ENCODE assay signal across 21 mouse cellular contexts in the genomic region with DNA sequence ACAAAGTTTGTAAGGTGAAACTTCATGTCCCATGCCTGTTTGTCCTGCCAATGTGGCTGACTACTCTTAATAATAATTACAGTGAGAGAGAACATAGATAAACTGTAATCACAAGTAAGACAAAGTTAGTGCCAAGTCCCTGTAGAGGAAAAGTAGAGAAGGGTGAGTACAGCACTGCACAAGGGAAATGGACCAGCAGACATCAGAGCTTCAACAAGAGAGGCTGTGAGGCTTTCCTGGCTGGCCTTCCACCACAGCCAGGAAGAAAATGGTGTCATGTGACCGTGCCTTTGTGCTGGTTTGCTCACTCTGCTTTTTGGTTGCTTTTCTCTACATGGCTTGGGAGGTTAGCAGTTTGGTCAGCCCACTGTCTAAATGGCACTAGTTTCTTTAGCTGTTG. TPM values are rescaled to one million over a fixed set of nuclear protein-coding genes. Genes with fewer than 3 reads are reported as not detected.
DNase-seq lines count a peak whose midpoint lies in the region; ATAC-seq and TF ChIP-seq lines count a peak whose summit lies in the region.
"Had no signal": no experiment of that assay in that cellular context is flagged by ENCODE, and none has a peak within 500 bp of the region (broad histone marks: within the 10 kb centered on the region; RNA-seq: fewer than 3 reads in every experiment).

No protein-coding gene starts in this region.

- no peak overlapping the region for H3K4me3 ChIP-seq in forebrain, postnatal 0 days (ENCODE audit: low read depth, low read length)
- no peak overlapping the region for H3K4me3 ChIP-seq in forebrain, embryonic 12.5 days (replicated peaks)
- H3K4me3 ChIP-seq in hindbrain, postnatal 0 days (ENCODE audit: low read length) = no peak overlapping the region
- H3K4me3 ChIP-seq in hindbrain, embryonic 10.5 days = no peak overlapping the region
- H3K4me3 ChIP-seq: embryonic facial prominence, embryonic 13.5 days; forebrain, embryonic 13.5 days; heart, embryonic 10.5 days had no signal

- DNase-seq in forebrain, postnatal 0 days = no peak
- peak; percentile 15 for DNase-seq in hindbrain, postnatal 0 days (ENCODE audit: low spot score)
- DNase-seq in hindbrain, embryonic 10.5 days (ENCODE audit: low spot score) = no peak
- no peak for DNase-seq in ovary, postnatal 10 days (ENCODE audit: low spot score)
- DNase-seq: adrenal gland, adult 2 months; adrenal gland, postnatal 25 days; cerebellum, adult 9-10 months; cerebellum, postnatal 36 days; gastrocnemius, postnatal 36 days; heart, adult 18-20 months; heart, postnatal 10 days had no signal

- no peak overlapping the region for H3K27ac ChIP-seq in forebrain, postnatal 0 days (ENCODE audit: low read depth, low read length)
- H3K27ac ChIP-seq in forebrain, embryonic 12.5 days = no peak overlapping the region
- no peak overlapping the region for H3K27ac ChIP-seq in hindbrain, postnatal 0 days
- H3K27ac ChIP-seq in hindbrain, embryonic 10.5 days = no peak overlapping the region
- H3K27ac ChIP-seq: embryonic facial prominence, embryonic 13.5 days; forebrain, embryonic 13.5 days; heart, embryonic 10.5 days had no signal

- H3K4me2 ChIP-seq in forebrain, postnatal 0 days (ENCODE audit: low read depth) = no peak overlapping the region
- no peak overlapping the region for H3K4me2 ChIP-seq in forebrain, embryonic 12.5 days
- no peak overlapping the region for H3K4me2 ChIP-seq in hindbrain, postnatal 0 days (ENCODE audit: low read depth, low read length)
- H3K4me2 ChIP-seq: embryonic facial prominence, embryonic 13.5 days; forebrain, embryonic 13.5 days had no signal

- WGBS in forebrain, postnatal 0 days = 65% methylated on average over 1 of the region's 1 CpGs
- WGBS in forebrain, embryonic 12.5 days = 62% methylated on average over 1 of the region's 1 CpGs
- WGBS in hindbrain, postnatal 0 days = 41% methylated on average over 1 of the region's 1 CpGs
- 63% methylated on average over 1 of the region's 1 CpGs for WGBS in hindbrain, embryonic 10.5 days

- H3K36me3 ChIP-seq in forebrain, postnatal 0 days (ENCODE audit: insufficient read depth) = no peaks in the 10 kb centered on the region
- no peaks in the 10 kb centered on the region for H3K36me3 ChIP-seq in forebrain, embryonic 12.5 days (replicated peaks)
- H3K36me3 ChIP-seq in hindbrain, postnatal 0 days (ENCODE audit: insufficient read depth, low read length) = no peaks in the 10 kb centered on the region
- no peaks in the 10 kb centered on the region for H3K36me3 ChIP-seq in hindbrain, embryonic 10.5 days
- H3K36me3 ChIP-seq: embryonic facial prominence, embryonic 13.5 days; heart, embryonic 10.5 days had no signal

- no peaks in the 10 kb centered on the region for H3K27me3 ChIP-seq in forebrain, postnatal 0 days (ENCODE audit: insufficient read depth, low read length)
- no peaks in the 10 kb centered on the region for H3K27me3 ChIP-seq in forebrain, embryonic 12.5 days
- H3K27me3 ChIP-seq in hindbrain, postnatal 0 days (ENCODE audit: insufficient read depth, low read length) = no peaks in the 10 kb centered on the region
- H3K27me3 ChIP-seq in hindbrain, embryonic 10.5 days (ENCODE audit: insufficient read depth, poor library complexity, severe bottlenecking) = no peaks in the 10 kb centered on the region
- H3K27me3 ChIP-seq: CH12.LX; embryonic facial prominence, embryonic 13.5 days; forebrain, embryonic 13.5 days; Patski had no signal

- no peak overlapping the region for H3K9ac ChIP-seq in forebrain, postnatal 0 days
- H3K9ac ChIP-seq in forebrain, embryonic 12.5 days = no peak overlapping the region
- H3K9ac ChIP-seq in hindbrain, postnatal 0 days (replicated peaks; ENCODE audit: low read length) = no peak overlapping the region
- H3K9ac ChIP-seq: embryonic facial prominence, embryonic 13.5 days; forebrain, embryonic 13.5 days had no signal

- no peaks in the 10 kb centered on the region for H3K9me3 ChIP-seq in forebrain, postnatal 0 days (ENCODE audit: low read length)
- no peaks in the 10 kb centered on the region for H3K9me3 ChIP-seq in forebrain, embryonic 12.5 days
- H3K9me3 ChIP-seq in hindbrain, postnatal 0 days (ENCODE audit: low read length) = no peaks in the 10 kb centered on the region
- no peaks in the 10 kb centered on the region for H3K9me3 ChIP-seq in hindbrain, embryonic 10.5 days
- H3K9me3 ChIP-seq: embryonic facial prominence, embryonic 13.5 days; forebrain, embryonic 13.5 days; heart, embryonic 10.5 days had no signal

- H3K4me1 ChIP-seq in forebrain, postnatal 0 days (ENCODE audit: insufficient read depth) = no peaks in the 10 kb centered on the region
- no peaks in the 10 kb centered on the region for H3K4me1 ChIP-seq in forebrain, embryonic 12.5 days
- H3K4me1 ChIP-seq in hindbrain, postnatal 0 days (ENCODE audit: insufficient read depth, low read length) = no peaks in the 10 kb centered on the region
- no peaks in the 10 kb centered on the region for H3K4me1 ChIP-seq in hindbrain, embryonic 10.5 days (replicated peaks)
- H3K4me1 ChIP-seq: embryonic facial prominence, embryonic 13.5 days; forebrain, embryonic 13.5 days; heart, embryonic 10.5 days had no signal

- ATAC-seq in forebrain, postnatal 0 days = peak; percentile 32
- no peak for ATAC-seq in forebrain, embryonic 12.5 days (ENCODE audit: low FRiP score)
- peak; percentile 61; the same call in 1 of the 2 replicates for ATAC-seq in hindbrain, postnatal 0 days
- ATAC-seq in megakaryocyte progenitor cell, adult 5-6 weeks (replicated peaks; ENCODE audit: poor library complexity) = peak; percentile 42; the same call in 1 of the 2 replicates
- ATAC-seq: activated CD4-positive, CD25-positive, alpha-beta regulatory T cell, adult 4 months; forebrain, embryonic 13.5 days; Patski had no signal

- no peak for TF ChIP-seq CTCF in forebrain, postnatal 0 days (IDR thresholded peaks at IDR 0.05; ENCODE audit: low read depth)
- no peak for TF ChIP-seq CTCF in hindbrain, postnatal 0 days (IDR thresholded peaks at IDR 0.05; ENCODE audit: low read depth)

RNA-seq across cellular contexts. Expression of gene Spata9, which starts 8.7 kb away (rescaled TPM):
- total RNA-seq in forebrain, postnatal 0 days (2014; rRNA removed) = 2.4 and 4.7 TPM in 2 replicates
- 4.7 TPM in 2 replicates for polyA plus RNA-seq in forebrain, postnatal 0 days (2015; fragmentation: Nextera tagmentation; extraction: Ambion mirVana)
- 0.93 and 1.1 TPM in 2 replicates for polyA plus RNA-seq in forebrain, embryonic 12.5 days (2016; fragmentation: Nextera tagmentation; extraction: Ambion mirVana)
- 0.16 and 1.5 TPM in 2 replicates for total RNA-seq in hindbrain, postnatal 0 days (2014; rRNA removed)
- polyA plus RNA-seq in hindbrain, postnatal 0 days (2015; fragmentation: Nextera tagmentation; extraction: Ambion mirVana) = 3.5 and 3.8 TPM in 2 replicates
- 0.47 and 0.77 TPM in 2 replicates for polyA plus RNA-seq in hindbrain, embryonic 10.5 days (2016; fragmentation: Nextera tagmentation; extraction: Ambion mirVana)
- total RNA-seq in megakaryocyte progenitor cell, adult 5-6 weeks (2015) = not detected in 2 replicates
- not detected in 2 replicates for total RNA-seq in megakaryocyte progenitor cell, adult 5-6 weeks (2017)
- total RNA-seq: adrenal gland, adult 2 months; adrenal gland, postnatal 25 days; CH12.LX; gastrocnemius, adult 8-10 months; gastrocnemius, postnatal 36 days; heart, adult 18-20 months; heart, postnatal 10 days; hematopoietic stem cell, adult 5-6 weeks had no signal
- polyA plus RNA-seq: adrenal gland, adult 2 months had no signal

RNA-seq across cellular contexts. Expression of gene Rhobtb3, which starts 31.9 kb away (rescaled TPM):
- total RNA-seq in forebrain, postnatal 0 days (2014; rRNA removed) = 42.7 and 52.0 TPM in 2 replicates
- polyA plus RNA-seq in forebrain, postnatal 0 days (2015; fragmentation: Nextera tagmentation; extraction: Ambion mirVana) = 11.3 and 14.0 TPM in 2 replicates
- polyA plus RNA-seq in forebrain, embryonic 12.5 days (2016; fragmentation: Nextera tagmentation; extraction: Ambion mirVana) = 59.2 and 60.5 TPM in 2 replicates
- 30.8 and 34.9 TPM in 2 replicates for total RNA-seq in hindbrain, postnatal 0 days (2014; rRNA removed)
- 14.1 and 14.2 TPM in 2 replicates for polyA plus RNA-seq in hindbrain, postnatal 0 days (2015; fragmentation: Nextera tagmentation; extraction: Ambion mirVana)
- polyA plus RNA-seq in hindbrain, embryonic 10.5 days (2016; fragmentation: Nextera tagmentation; extraction: Ambion mirVana) = 39.8 and 42.4 TPM in 2 replicates
- total RNA-seq in megakaryocyte progenitor cell, adult 5-6 weeks (2015) = 5.9 and 9.1 TPM in 2 replicates
- total RNA-seq in megakaryocyte progenitor cell, adult 5-6 weeks (2017) = 6.6 and 9.1 TPM in 2 replicates
- polyA plus RNA-seq: activated CD4-positive, CD25-positive, alpha-beta regulatory T cell, adult 4 months had no signal

RNA-seq across cellular contexts. Expression of gene Rfesd, which starts 42.9 kb away (rescaled TPM):
- total RNA-seq in forebrain, postnatal 0 days (2014; rRNA removed) = 18.9 and 22.1 TPM in 2 replicates
- 23.4 and 24.9 TPM in 2 replicates for polyA plus RNA-seq in forebrain, postnatal 0 days (2015; fragmentation: Nextera tagmentation; extraction: Ambion mirVana)
- polyA plus RNA-seq in forebrain, embryonic 12.5 days (2016; fragmentation: Nextera tagmentation; extraction: Ambion mirVana) = 18.2 and 22.3 TPM in 2 replicates
- 12.9 and 16.3 TPM in 2 replicates for total RNA-seq in hindbrain, postnatal 0 days (2014; rRNA removed)
- polyA plus RNA-seq in hindbrain, postnatal 0 days (2015; fragmentation: Nextera tagmentation; extraction: Ambion mirVana) = 22.3 and 23.9 TPM in 2 replicates
- 20.8 and 25.8 TPM in 2 replicates for polyA plus RNA-seq in hindbrain, embryonic 10.5 days (2016; fragmentation: Nextera tagmentation; extraction: Ambion mirVana)
- 14.9 and 27.3 TPM in 2 replicates for total RNA-seq in megakaryocyte progenitor cell, adult 5-6 weeks (2015)
- 11.3 and 14.8 TPM in 2 replicates for total RNA-seq in megakaryocyte progenitor cell, adult 5-6 weeks (2017)
